Mouse (Mus musculus) embryonic facial prominence, embryonic 14.5 days (tissue): Measurements from ENCODE around the gene Wnt11. TPM values are rescaled to one million over a fixed set of nuclear protein-coding genes. Genes with fewer than 3 reads are reported as not detected.

Source experiments
- ATAC-seq: fragments of 200-750 bp; cut with Nextera tagmentation; 2 replicates; pipeline ENCODE4 v1.8.0; 2017; ENCODE audit warnings: low read depth, moderate number of reproducible peaks, moderate TSS enrichment
- DNase-seq: peaks from one replicate; pipeline ENCODE4 v3.0.0-alpha.2; 2015; ENCODE audit warnings: low spot score
- H3K27ac ChIP-seq: fragments of 300-500 bp; sonication (generic); replicated peaks from 2 replicates; pipeline ENCODE4 v1.5.1; 2014; ENCODE audit warnings: low read depth, mild to moderate bottlenecking, low read length, moderate library complexity
- H3K27me3 ChIP-seq: fragments of 300-500 bp; sonication (generic); replicated peaks from 2 replicates; pipeline ENCODE4 v1.6.1; 2014; ENCODE audit warnings: low read length; ENCODE audit not compliant: control insufficient read depth, insufficient read depth
- H3K36me3 ChIP-seq: fragments of 300-500 bp; sonication (generic); 2 replicates; pipeline ENCODE4 v1.6.1; 2014; ENCODE audit warnings: low read length, mixed read lengths; ENCODE audit not compliant: control insufficient read depth, insufficient read depth
- H3K4me1 ChIP-seq: fragments of 300-500 bp; sonication (generic); 2 replicates; pipeline ENCODE4 v1.6.1; 2014; ENCODE audit warnings: antibody characterized with exemption, low read length; ENCODE audit not compliant: control insufficient read depth, insufficient read depth
- H3K4me2 ChIP-seq: fragments of 300-500 bp; sonication (generic); 2 replicates; pipeline ENCODE4 v1.6.1; 2014; ENCODE audit warnings: low read depth, mild to moderate bottlenecking, low read length, moderate library complexity, mixed read lengths
- H3K4me3 ChIP-seq: fragments of 300-500 bp; sonication (generic); 2 replicates; pipeline ENCODE4 v1.5.1; 2014; ENCODE audit warnings: low read depth, mild to moderate bottlenecking, low read length
- H3K9ac ChIP-seq: fragments of 300-500 bp; sonication (generic); 2 replicates; pipeline ENCODE4 v1.6.1; 2014; ENCODE audit warnings: low read depth, mild to moderate bottlenecking, low read length, moderate library complexity, mixed read lengths
- H3K9me3 ChIP-seq: fragments of 300-500 bp; sonication (generic); 2 replicates; pipeline ENCODE4 v1.6.1; 2016; ENCODE audit warnings: low read length; ENCODE audit not compliant: control insufficient read depth
- WGBS: fragments of 180-500 bp; shearing (Covaris S2); extraction: QIAGEN DNeasy Blood & Tissue Kit; methylation state at CpG from one replicate; pipeline ENCODE4 v1.1.7; 2014; 5-methylcytosine and 5-hydroxymethylcytosine counted together
- polyA plus RNA-seq: library from polyadenylated mRNA; unstranded; fragments of >200 nt; fragmentation: Nextera tagmentation; extraction: Ambion mirVana; gene quantifications from 2 replicates; pipeline ENCODE4 v1.2.1, GENCODE M21; 2014

Gene Wnt11
- polyA plus RNA-seq = 20.1 and 20.2 TPM in 2 replicates

GRCm38 (mm10) chr7:98834711-98835321 is at the start of gene Wnt11:
Gene Wnt11 (plus strand): TSS chr7:98835112.
- Histone ChIP-seq H3K36me3 (no peaks in the 10 kb centered on the region), H3K27ac (no peak within 1 kb of the TSS; the same call in 1 of the 2 replicates), H3K27me3 (peaks cover 69% of the 10 kb centered on the region), H3K9me3 (no peaks in the 10 kb centered on the region), H3K4me1 (peaks cover 17% of the 10 kb centered on the region), H3K9ac (peak within 1 kb of the TSS; percentile 72), H3K4me2 (peak within 1 kb of the TSS; percentile 94), H3K4me3 (peak within 1 kb of the TSS; percentile 64)
- DNase-seq (no peak), ATAC-seq (no peak)
- WGBS = under 1% methylated on average over 43 of the region's 66 CpGs

DNA sequence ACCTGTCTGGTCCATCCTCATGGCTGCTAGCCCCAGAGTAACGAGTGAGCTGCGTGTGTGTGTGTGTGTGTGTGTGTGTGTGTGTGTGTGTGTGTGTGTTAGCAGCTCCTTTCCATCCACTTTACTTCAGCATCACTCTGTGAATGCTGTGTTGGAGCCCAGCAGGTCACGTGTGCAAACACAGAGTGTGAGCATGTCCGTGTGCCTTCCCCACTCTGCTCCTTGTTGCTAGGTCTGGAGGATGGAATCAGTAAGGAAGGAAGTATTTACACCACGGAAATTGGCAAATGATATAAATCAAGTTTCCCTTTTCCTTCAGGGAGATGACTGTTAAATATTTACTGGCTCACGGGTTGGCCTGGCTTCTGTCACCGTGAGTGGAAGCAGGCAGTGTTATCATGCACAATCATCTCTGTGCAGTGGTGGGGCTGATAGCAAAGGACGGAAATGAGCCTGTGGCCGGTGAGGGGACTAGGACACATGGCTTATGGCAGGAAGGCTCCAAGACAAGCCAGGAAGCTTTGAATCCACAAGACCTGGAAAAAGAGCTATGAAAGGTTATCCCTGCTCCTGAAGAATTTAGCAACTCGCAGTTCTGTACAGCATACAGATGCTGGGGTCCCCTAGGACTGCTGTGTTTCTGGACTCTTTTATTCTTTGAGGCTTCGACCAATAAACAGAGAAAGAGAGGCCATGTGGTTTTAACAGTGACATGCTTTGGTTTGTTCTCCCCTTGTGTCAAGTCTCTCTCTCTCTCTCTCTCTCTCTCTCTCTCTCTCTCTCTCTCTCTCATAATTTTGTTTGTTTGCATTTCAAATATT is 47.9 kb upstream of the Wnt11 start:
- no peaks in the 10 kb centered on the region for H3K36me3 ChIP-seq
- H3K9ac ChIP-seq = no peak overlapping the region
- 0 out of 2 replicates have a peak overlapping the region, but pooled peaks have one; percentile 2 for H3K27ac ChIP-seq
- no peaks in the 10 kb centered on the region for H3K9me3 ChIP-seq
- no peaks in the 10 kb centered on the region for H3K27me3 ChIP-seq
- ATAC-seq (no peak), DNase-seq (peak; percentile 39)
- H3K4me2 ChIP-seq = no peak overlapping the region
- peaks cover 22% of the 10 kb centered on the region for H3K4me1 ChIP-seq
- WGBS = 44% methylated on average over 11 of the region's 11 CpGs
- H3K4me3 ChIP-seq = no peak overlapping the region

DNA sequence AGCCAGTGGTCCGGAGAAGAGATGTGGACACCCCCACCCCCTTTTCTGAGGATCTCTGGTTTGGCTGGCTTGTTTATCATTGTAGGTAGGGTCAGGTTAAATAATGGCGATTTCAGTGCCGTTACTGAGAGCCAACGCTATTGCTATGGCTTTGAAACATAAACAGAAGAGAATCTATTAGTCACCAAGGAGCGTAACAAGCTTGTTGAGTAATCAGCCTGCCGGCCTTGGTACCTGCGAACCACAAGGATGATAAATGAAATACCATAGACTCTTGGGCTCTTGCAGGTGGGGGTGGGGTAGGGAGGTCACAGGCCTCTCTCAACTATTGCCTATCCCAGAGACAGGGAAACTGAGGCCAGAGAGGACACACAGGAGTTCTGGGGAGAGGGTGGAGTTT is 46.2 kb upstream of the Wnt11 start:
- DNase-seq (no peak), ATAC-seq (no peak)
- Histone ChIP-seq H3K9me3 (no peaks in the 10 kb centered on the region), H3K27ac (no peak overlapping the region), H3K4me1 (peaks cover 18% of the 10 kb centered on the region), H3K27me3 (no peaks in the 10 kb centered on the region), H3K36me3 (no peaks in the 10 kb centered on the region), H3K4me3 (no peak overlapping the region), H3K4me2 (no peak overlapping the region), H3K9ac (no peak overlapping the region)
- WGBS = 78% methylated on average over 7 of the region's 7 CpGs

DNA sequence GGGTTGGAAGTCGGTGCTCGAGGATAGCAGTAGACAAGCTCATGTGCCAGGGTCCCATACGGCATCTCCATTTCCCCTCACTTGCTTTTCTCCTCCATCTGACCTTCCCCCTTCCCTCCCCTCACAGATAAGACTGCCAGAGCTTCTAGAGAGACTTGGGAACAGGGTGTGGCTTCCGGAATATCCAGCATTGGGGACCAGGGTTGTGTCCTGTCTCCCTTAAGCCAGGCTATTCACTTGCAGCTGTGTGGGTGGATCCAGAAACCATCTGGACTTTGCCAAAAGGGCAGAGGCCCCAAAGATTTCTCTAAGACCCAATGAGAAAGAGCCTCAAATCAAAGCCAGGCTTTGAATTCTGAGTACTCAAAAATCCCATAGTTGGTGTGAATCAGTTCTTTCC is 45.8 kb upstream of the Wnt11 start:
- H3K4me1 ChIP-seq = peaks cover 14% of the 10 kb centered on the region
- H3K4me3 ChIP-seq = no peak overlapping the region
- H3K9ac ChIP-seq = no peak overlapping the region
- H3K4me2 ChIP-seq = no peak overlapping the region
- no peaks in the 10 kb centered on the region for H3K9me3 ChIP-seq
- H3K27ac ChIP-seq = no peak overlapping the region
- DNase-seq (no peak), ATAC-seq (no peak)
- no peaks in the 10 kb centered on the region for H3K36me3 ChIP-seq
- no peaks in the 10 kb centered on the region for H3K27me3 ChIP-seq
- WGBS = 78% methylated on average over 4 of the region's 4 CpGs

- Histone ChIP-seq H3K4me2 (no peak overlapping the region), H3K4me1 (peaks cover 9% of the 10 kb centered on the region; the same call in 1 of the 2 replicates), H3K9me3 (no peaks in the 10 kb centered on the region), H3K4me3 (no peak overlapping the region), H3K27me3 (no peaks in the 10 kb centered on the region), H3K36me3 (no peaks in the 10 kb centered on the region), H3K27ac (no peak overlapping the region), H3K9ac (no peak overlapping the region)
- no peak for ATAC-seq
- 72% methylated on average over 5 of the region's 5 CpGs for WGBS
- no peak for DNase-seq
Measured at GRCm38 (mm10) chr7:98791864-98792263, 43.0 kb upstream of the Wnt11 start.

DNA sequence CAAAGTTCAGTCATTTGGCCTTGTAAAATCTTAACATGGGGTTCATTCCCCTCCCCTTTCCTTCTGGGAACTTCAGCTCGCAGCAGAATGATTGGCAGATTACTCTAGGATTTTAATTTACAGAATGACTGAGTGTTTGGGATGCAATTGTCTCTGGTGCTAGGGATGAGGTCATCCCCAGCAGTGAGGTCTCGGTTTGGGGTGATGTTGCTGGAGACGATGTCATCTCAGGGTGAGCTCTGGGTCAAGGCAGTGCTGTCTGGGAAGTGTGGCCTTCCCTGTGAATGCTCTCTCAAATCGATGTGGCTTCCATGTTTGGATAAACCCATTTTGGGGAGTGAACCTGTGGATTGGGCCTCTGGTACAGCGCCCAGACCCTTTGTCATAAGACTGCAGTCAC is 41.1 kb upstream of the Wnt11 start:
- 69% methylated on average over 5 of the region's 5 CpGs for WGBS
- Histone ChIP-seq H3K9me3 (no peaks in the 10 kb centered on the region), H3K4me2 (no peak overlapping the region), H3K27ac (no peak overlapping the region), H3K4me1 (peaks cover 24% of the 10 kb centered on the region), H3K4me3 (no peak overlapping the region), H3K9ac (no peak overlapping the region), H3K27me3 (no peaks in the 10 kb centered on the region), H3K36me3 (no peaks in the 10 kb centered on the region)
- DNase-seq = no peak
- ATAC-seq = no peak

DNA sequence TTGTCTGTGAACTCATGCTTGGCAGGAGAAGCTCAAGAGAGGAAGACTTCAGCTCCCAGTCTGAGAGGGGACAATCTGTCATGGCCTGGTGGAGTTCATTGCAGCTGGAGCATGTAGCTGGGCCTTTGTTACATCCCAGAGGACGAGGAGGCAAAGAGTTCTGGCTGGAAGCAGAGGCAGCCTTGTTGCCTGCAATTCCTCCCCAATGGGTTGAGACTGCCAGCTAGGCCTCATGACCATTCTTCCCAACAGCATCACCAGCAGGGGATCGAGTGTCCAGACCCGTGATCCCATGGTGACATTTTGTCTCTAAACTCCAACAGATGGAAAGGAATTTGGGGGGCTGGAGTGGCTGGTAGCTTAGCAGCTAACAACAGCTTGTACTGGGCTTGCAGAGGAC is 40.5 kb upstream of the Wnt11 start:
- no peak for DNase-seq
- H3K27ac ChIP-seq = no peak overlapping the region
- no peak overlapping the region for H3K9ac ChIP-seq
- H3K36me3 ChIP-seq = no peaks in the 10 kb centered on the region
- no peak overlapping the region for H3K4me2 ChIP-seq
- H3K4me1 ChIP-seq = peaks cover 25% of the 10 kb centered on the region
- WGBS = 71% methylated on average over 3 of the region's 3 CpGs
- no peak for ATAC-seq
- H3K9me3 ChIP-seq = no peaks in the 10 kb centered on the region
- H3K4me3 ChIP-seq = no peak overlapping the region
- no peaks in the 10 kb centered on the region for H3K27me3 ChIP-seq

DNA sequence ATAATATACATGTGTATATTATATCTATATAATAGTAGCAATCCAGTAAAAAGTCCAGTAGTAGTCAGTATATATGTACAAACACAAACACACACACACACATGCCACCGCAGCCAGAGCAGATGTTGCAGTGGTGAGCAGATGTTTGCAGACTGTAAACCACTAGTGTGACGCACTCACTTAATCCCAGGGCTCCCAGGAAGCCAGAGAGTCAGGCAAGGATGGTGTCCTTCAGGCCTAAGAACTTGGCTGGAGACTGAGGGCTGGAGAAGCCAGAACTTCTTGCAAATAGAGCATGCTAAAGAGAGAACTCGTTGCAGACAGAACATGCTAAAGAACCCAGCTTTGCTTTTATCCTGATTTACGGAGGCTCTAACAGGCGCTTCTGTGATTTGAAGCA is 39.3 kb upstream of the Wnt11 start:
- H3K27ac ChIP-seq = 0 out of 2 replicates have a peak overlapping the region, but pooled peaks have one; percentile 15
- 67% methylated on average over 5 of the region's 5 CpGs for WGBS
- peaks cover 29% of the 10 kb centered on the region for H3K4me1 ChIP-seq
- H3K4me3 ChIP-seq = no peak overlapping the region
- no peak overlapping the region for H3K4me2 ChIP-seq
- H3K9ac ChIP-seq = no peak overlapping the region
- H3K27me3 ChIP-seq = no peaks in the 10 kb centered on the region
- ATAC-seq (no peak), DNase-seq (no peak)
- H3K9me3 ChIP-seq = no peaks in the 10 kb centered on the region
- H3K36me3 ChIP-seq = no peaks in the 10 kb centered on the region
